Mouse (Mus musculus): ENCODE data around the gene Isoc2a. TPM values are rescaled to one million over a fixed set of nuclear protein-coding genes. Genes with fewer than 3 reads are reported as not detected.
"Not testable (repeated sequence)": the region's sequence is repeated elsewhere in the genome, so short reads cannot be mapped to it uniquely, and the experiment has no call there.

Gene Isoc2a
- polyA plus RNA-seq, 1 experiment from 2014 or later: 0.58 TPM

- peak; percentile 12 for ATAC-seq (ENCODE audit: low read depth)
- Histone ChIP-seq H3K4me3 (ENCODE audit: low read depth, low read length) (peak overlapping the region; percentile 44), H3K27me3 (ENCODE audit: control insufficient read depth, insufficient read depth, low read length) (no peaks in the 10 kb centered on the region), H3K9ac (replicated peaks; ENCODE audit: low read depth, low read length) (peak overlapping the region; percentile 58), H3K4me2 (ENCODE audit: low read depth, low read length) (peak overlapping the region; percentile 83), H3K36me3 (ENCODE audit: control insufficient read depth, insufficient read depth, low read length) (no peaks in the 10 kb centered on the region), H3K4me1 (ENCODE audit: control insufficient read depth, insufficient read depth, low read length) (peaks cover 8% of the 10 kb centered on the region; the same call in 1 of the 2 replicates), H3K9me3 (ENCODE audit: control insufficient read depth, low read length) (no peaks in the 10 kb centered on the region), H3K27ac (ENCODE audit: low read depth, low read length) (no peak overlapping the region)
- WGBS: 8% methylated on average over 11 of the region's 11 CpGs
Measured at GRCm38 (mm10) chr7:4877226-4877625, 273 bp downstream of the Isoc2a start.

- Histone ChIP-seq H3K4me1 (ENCODE audit: control insufficient read depth, insufficient read depth, low read length) (peaks cover 8% of the 10 kb centered on the region; the same call in 1 of the 2 replicates), H3K9me3 (ENCODE audit: control insufficient read depth, low read length) (no peaks in the 10 kb centered on the region), H3K27me3 (ENCODE audit: control insufficient read depth, insufficient read depth, low read length) (no peaks in the 10 kb centered on the region), H3K4me3 (ENCODE audit: low read depth, low read length) (no peak overlapping the region), H3K4me2 (ENCODE audit: low read depth, low read length) (no peak overlapping the region), H3K27ac (ENCODE audit: low read depth, low read length) (no peak overlapping the region), H3K9ac (replicated peaks; ENCODE audit: low read depth, low read length) (no peak overlapping the region), H3K36me3 (ENCODE audit: control insufficient read depth, insufficient read depth, low read length) (no peaks in the 10 kb centered on the region)
- no peak for ATAC-seq (ENCODE audit: low read depth)
Measured at GRCm38 (mm10) chr7:4878186-4878585, 1.2 kb downstream of the Isoc2a start.

- not testable (repeated sequence) for ATAC-seq (ENCODE audit: low read depth); H3K4me3 ChIP-seq (ENCODE audit: low read depth, low read length); H3K27ac ChIP-seq (ENCODE audit: low read depth, low read length); H3K27me3 ChIP-seq (ENCODE audit: control insufficient read depth, insufficient read depth, low read length); H3K9ac ChIP-seq (replicated peaks; ENCODE audit: low read depth, low read length); H3K4me1 ChIP-seq (ENCODE audit: control insufficient read depth, insufficient read depth, low read length); H3K4me2 ChIP-seq (ENCODE audit: low read depth, low read length); H3K36me3 ChIP-seq (ENCODE audit: control insufficient read depth, insufficient read depth, low read length); H3K9me3 ChIP-seq (ENCODE audit: control insufficient read depth, low read length)
- WGBS: 79% methylated on average over 1 of the region's 1 CpGs
Measured at GRCm38 (mm10) chr7:4879036-4879435, 2.1 kb downstream of the Isoc2a start.

- no peak overlapping the region for H3K9ac ChIP-seq (replicated peaks; ENCODE audit: low read depth, low read length)
- H3K36me3 ChIP-seq (ENCODE audit: control insufficient read depth, insufficient read depth, low read length): no peaks in the 10 kb centered on the region
- H3K27ac ChIP-seq (ENCODE audit: low read depth, low read length): no peak overlapping the region
- H3K4me1 ChIP-seq (ENCODE audit: control insufficient read depth, insufficient read depth, low read length): no peaks in the 10 kb centered on the region
- H3K4me2 ChIP-seq (ENCODE audit: low read depth, low read length): no peak overlapping the region
- H3K4me3 ChIP-seq (ENCODE audit: low read depth, low read length): no peak overlapping the region
- 79% methylated on average over 4 of the region's 4 CpGs for WGBS
- no peaks in the 10 kb centered on the region for H3K9me3 ChIP-seq (ENCODE audit: control insufficient read depth, low read length)
- no peak for ATAC-seq (ENCODE audit: low read depth)
- H3K27me3 ChIP-seq (ENCODE audit: control insufficient read depth, insufficient read depth, low read length): no peaks in the 10 kb centered on the region
Measured at GRCm38 (mm10) chr7:4886680-4887079, 9.7 kb downstream of the Isoc2a start.

GRCm38 (mm10) chr7:4895186-4895585 lies 18.2 kb downstream of the Isoc2a start:
- WGBS: 56% methylated on average over 11 of the region's 11 CpGs
- no peak for ATAC-seq (ENCODE audit: low read depth)
- H3K27me3 ChIP-seq (ENCODE audit: control insufficient read depth, insufficient read depth, low read length): no peaks in the 10 kb centered on the region
- no peaks in the 10 kb centered on the region for H3K36me3 ChIP-seq (ENCODE audit: control insufficient read depth, insufficient read depth, low read length)
- H3K4me1 ChIP-seq (ENCODE audit: control insufficient read depth, insufficient read depth, low read length): no peaks in the 10 kb centered on the region
- no peak overlapping the region for H3K9ac ChIP-seq (replicated peaks; ENCODE audit: low read depth, low read length)
- no peak overlapping the region for H3K4me3 ChIP-seq (ENCODE audit: low read depth, low read length)
- H3K27ac ChIP-seq (ENCODE audit: low read depth, low read length): no peak overlapping the region
- H3K9me3 ChIP-seq (ENCODE audit: control insufficient read depth, low read length): no peaks in the 10 kb centered on the region
- no peak overlapping the region for H3K4me2 ChIP-seq (ENCODE audit: low read depth, low read length)

- peak overlapping the region; percentile 23 for H3K4me3 ChIP-seq (ENCODE audit: low read depth, low read length)
- H3K27me3 ChIP-seq (ENCODE audit: control insufficient read depth, insufficient read depth, low read length): no peaks in the 10 kb centered on the region
- H3K9me3 ChIP-seq (ENCODE audit: control insufficient read depth, low read length): no peaks in the 10 kb centered on the region
- peak overlapping the region; percentile 50 for H3K4me2 ChIP-seq (ENCODE audit: low read depth, low read length)
- H3K4me1 ChIP-seq (ENCODE audit: control insufficient read depth, insufficient read depth, low read length): no peaks in the 10 kb centered on the region
- peak overlapping the region; percentile 35 for H3K9ac ChIP-seq (replicated peaks; ENCODE audit: low read depth, low read length)
- H3K27ac ChIP-seq (ENCODE audit: low read depth, low read length): no peak overlapping the region
- ATAC-seq (ENCODE audit: low read depth): peak; percentile 59
- no peaks in the 10 kb centered on the region for H3K36me3 ChIP-seq (ENCODE audit: control insufficient read depth, insufficient read depth, low read length)
- WGBS: 16% methylated on average over 18 of the region's 18 CpGs
Measured at GRCm38 (mm10) chr7:4898851-4899648, 22.1 kb downstream of the Isoc2a start.

- peak overlapping the region; percentile 50 for H3K4me2 ChIP-seq (ENCODE audit: low read depth, low read length)
- no peaks in the 10 kb centered on the region for H3K9me3 ChIP-seq (ENCODE audit: control insufficient read depth, low read length)
- peak; percentile 67; the same call in 1 of the 2 replicates for ATAC-seq (ENCODE audit: low read depth)
- peak overlapping the region; percentile 35; the same call in 1 of the 2 replicates for H3K9ac ChIP-seq (replicated peaks; ENCODE audit: low read depth, low read length)
- H3K27ac ChIP-seq (ENCODE audit: low read depth, low read length): no peak overlapping the region
- no peaks in the 10 kb centered on the region for H3K27me3 ChIP-seq (ENCODE audit: control insufficient read depth, insufficient read depth, low read length)
- 7% methylated on average over 19 of the region's 19 CpGs for WGBS
- H3K36me3 ChIP-seq (ENCODE audit: control insufficient read depth, insufficient read depth, low read length): no peaks in the 10 kb centered on the region
- peak overlapping the region; percentile 23 for H3K4me3 ChIP-seq (ENCODE audit: low read depth, low read length)
- no peaks in the 10 kb centered on the region for H3K4me1 ChIP-seq (ENCODE audit: control insufficient read depth, insufficient read depth, low read length)
Measured at GRCm38 (mm10) chr7:4899649-4900522, 22.9 kb downstream of the Isoc2a start.

GRCm38 (mm10) chr7:4900523-4900851 lies 23.5 kb downstream of the Isoc2a start:
- no peak overlapping the region for H3K27ac ChIP-seq (ENCODE audit: low read depth, low read length)
- ATAC-seq (ENCODE audit: low read depth): peak; percentile 9; the same call in 1 of the 2 replicates
- peak overlapping the region; percentile 50; the same call in 1 of the 2 replicates for H3K4me2 ChIP-seq (ENCODE audit: low read depth, low read length)
- no peaks in the 10 kb centered on the region for H3K36me3 ChIP-seq (ENCODE audit: control insufficient read depth, insufficient read depth, low read length)
- H3K4me3 ChIP-seq (ENCODE audit: low read depth, low read length): no peak overlapping the region
- no peak overlapping the region for H3K9ac ChIP-seq (replicated peaks; ENCODE audit: low read depth, low read length)
- no peaks in the 10 kb centered on the region for H3K4me1 ChIP-seq (ENCODE audit: control insufficient read depth, insufficient read depth, low read length)
- WGBS: 42% methylated on average over 11 of the region's 11 CpGs
- H3K9me3 ChIP-seq (ENCODE audit: control insufficient read depth, low read length): no peaks in the 10 kb centered on the region
- no peaks in the 10 kb centered on the region for H3K27me3 ChIP-seq (ENCODE audit: control insufficient read depth, insufficient read depth, low read length)

- no peak overlapping the region for H3K4me3 ChIP-seq (ENCODE audit: low read depth, low read length)
- no peaks in the 10 kb centered on the region for H3K9me3 ChIP-seq (ENCODE audit: control insufficient read depth, low read length)
- WGBS: 51% methylated on average over 8 of the region's 8 CpGs
- H3K36me3 ChIP-seq (ENCODE audit: control insufficient read depth, insufficient read depth, low read length): no peaks in the 10 kb centered on the region
- no peak overlapping the region for H3K9ac ChIP-seq (replicated peaks; ENCODE audit: low read depth, low read length)
- H3K27me3 ChIP-seq (ENCODE audit: control insufficient read depth, insufficient read depth, low read length): no peaks in the 10 kb centered on the region
- H3K4me1 ChIP-seq (ENCODE audit: control insufficient read depth, insufficient read depth, low read length): no peaks in the 10 kb centered on the region
- no peak overlapping the region for H3K27ac ChIP-seq (ENCODE audit: low read depth, low read length)
- no peak for ATAC-seq (ENCODE audit: low read depth)
- no peak overlapping the region for H3K4me2 ChIP-seq (ENCODE audit: low read depth, low read length)
Measured at GRCm38 (mm10) chr7:4901171-4901570, 24.2 kb downstream of the Isoc2a start.
